Comparison of ENCODE assay signal across 16 mouse cellular contexts in the genomic region with DNA sequence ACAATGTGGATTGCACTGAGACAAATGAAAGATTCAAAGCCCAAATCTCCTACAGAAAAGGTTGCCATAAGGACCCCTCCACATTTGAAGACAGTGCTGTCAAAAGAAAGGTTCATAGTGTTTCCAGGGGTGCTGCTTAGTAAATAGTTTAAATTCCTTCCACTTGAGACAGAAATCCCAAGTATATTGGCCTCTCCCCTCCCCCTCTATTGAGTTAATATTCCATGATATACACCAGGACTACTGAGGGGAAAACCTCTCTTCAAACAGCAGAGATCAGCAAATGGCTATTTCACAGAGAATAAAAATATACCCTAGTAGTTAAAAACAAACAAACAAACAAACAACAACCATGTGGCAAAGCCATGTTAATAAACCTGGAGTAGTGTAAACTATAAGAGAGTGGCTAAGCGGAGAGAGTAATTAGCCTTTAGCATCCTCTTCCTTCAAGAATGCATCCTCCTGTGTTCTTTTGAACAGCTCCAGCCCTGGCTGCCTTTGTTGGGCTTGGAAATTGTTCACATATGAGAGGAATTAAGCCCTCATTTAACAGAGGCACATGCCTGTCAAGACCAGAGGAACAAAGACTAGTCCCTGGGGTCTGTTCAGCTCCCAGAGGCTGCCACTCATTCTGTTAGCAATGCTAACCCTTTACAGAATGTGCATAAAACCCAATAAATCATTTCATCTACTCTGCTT.
DNase-seq lines count a peak whose midpoint lies in the region; ATAC-seq and TF ChIP-seq lines count a peak whose summit lies in the region.
"Had no signal": no experiment of that assay in that cellular context is flagged by ENCODE, and none has a peak within 500 bp of the region (broad histone marks: within the 10 kb centered on the region; RNA-seq: fewer than 3 reads in every experiment).

No protein-coding gene starts in this region.

- no peak overlapping the region for H3K9ac ChIP-seq in hindbrain, postnatal 0 days (replicated peaks; ENCODE audit: low read length)
- H3K9ac ChIP-seq in midbrain, embryonic 16.5 days (ENCODE audit: low read depth, low read length), result no peak overlapping the region

- H3K4me2 ChIP-seq in hindbrain, postnatal 0 days (ENCODE audit: low read depth, low read length), result no peak overlapping the region
- no peak overlapping the region for H3K4me2 ChIP-seq in midbrain, embryonic 16.5 days (ENCODE audit: low read length)

- TF ChIP-seq CTCF in hindbrain, postnatal 0 days (IDR thresholded peaks at IDR 0.05; ENCODE audit: low read depth), result no peak

- H3K27ac ChIP-seq in embryonic facial prominence, embryonic 10.5 days (replicated peaks), result peak overlapping the region; percentile 85
- H3K27ac ChIP-seq in hindbrain, postnatal 0 days, result peak overlapping the region; percentile 71; the same call in 1 of the 2 replicates
- no peak overlapping the region for H3K27ac ChIP-seq in midbrain, embryonic 16.5 days (ENCODE audit: low read length)

- peaks cover 32% of the 10 kb centered on the region for H3K4me1 ChIP-seq in embryonic facial prominence, embryonic 10.5 days
- 0 out of 2 replicates have a peak, but pooled peaks cover 5% of the 10 kb centered on the region for H3K4me1 ChIP-seq in hindbrain, postnatal 0 days (ENCODE audit: insufficient read depth, low read length)
- H3K4me1 ChIP-seq in midbrain, embryonic 16.5 days (ENCODE audit: control insufficient read depth, insufficient read depth, low read length), result peaks cover 14% of the 10 kb centered on the region

- intact Hi-C loops in heart, postnatal 25 days (cut with DNase I), result no loop called here

- 14% methylated on average over 1 of the region's 1 CpGs for WGBS in embryonic facial prominence, embryonic 10.5 days
- WGBS in hindbrain, postnatal 0 days, result 29% methylated on average over 1 of the region's 1 CpGs
- WGBS in midbrain, embryonic 16.5 days, result 23% methylated on average over 1 of the region's 1 CpGs

- no peak overlapping the region for H3K4me3 ChIP-seq in embryonic facial prominence, embryonic 10.5 days
- no peak overlapping the region for H3K4me3 ChIP-seq in hindbrain, postnatal 0 days (ENCODE audit: low read length)
- H3K4me3 ChIP-seq in midbrain, embryonic 16.5 days (ENCODE audit: low read depth, low read length), result no peak overlapping the region

- H3K9me3 ChIP-seq in embryonic facial prominence, embryonic 10.5 days, result no peaks in the 10 kb centered on the region
- H3K9me3 ChIP-seq in hindbrain, postnatal 0 days (ENCODE audit: low read length), result no peaks in the 10 kb centered on the region
- H3K9me3 ChIP-seq in midbrain, embryonic 16.5 days (replicated peaks; ENCODE audit: control insufficient read depth, low read length, poor library complexity, severe bottlenecking), result no peaks in the 10 kb centered on the region
- H3K9me3 ChIP-seq: G1E had no signal

- ATAC-seq in hindbrain, postnatal 0 days, result no peak
- ATAC-seq in midbrain, embryonic 16.5 days, result peak; percentile 73; the same call in 1 of the 2 replicates
- ATAC-seq in granulocyte monocyte progenitor cell, adult 5-6 weeks (replicated peaks; ENCODE audit: poor library complexity, severe bottlenecking), result no peak

- DNase-seq in heart, adult 11 months, result peak; percentile 46
- DNase-seq in heart, postnatal 25 days (ENCODE audit: low spot score), result no peak
- DNase-seq in embryonic facial prominence, embryonic 10.5 days (ENCODE audit: low spot score), result peak; percentile 65
- DNase-seq in hindbrain, postnatal 0 days (ENCODE audit: low spot score), result peak; percentile 21
- DNase-seq in cerebellum, postnatal 36 days, result no peak
- no peak for DNase-seq in T-cell, adult 2 months (ENCODE audit: low spot score)
- DNase-seq: adrenal gland, postnatal 14 days; cerebellum, adult 11 months; gastrocnemius, postnatal 14 days; kidney, postnatal 4 days; liver; lung, postnatal 14 days; thymus, adult 2 months had no signal

- H3K36me3 ChIP-seq in embryonic facial prominence, embryonic 10.5 days (replicated peaks), result no peaks in the 10 kb centered on the region
- no peaks in the 10 kb centered on the region for H3K36me3 ChIP-seq in hindbrain, postnatal 0 days (ENCODE audit: insufficient read depth, low read length)
- H3K36me3 ChIP-seq in midbrain, embryonic 16.5 days (ENCODE audit: control insufficient read depth, insufficient read depth, low read length), result no peaks in the 10 kb centered on the region
- H3K36me3 ChIP-seq: G1E had no signal

- peaks cover 8% of the 10 kb centered on the region; the same call in 1 of the 2 replicates for H3K27me3 ChIP-seq in embryonic facial prominence, embryonic 10.5 days (replicated peaks; ENCODE audit: low read depth, poor library complexity, severe bottlenecking)
- no peaks in the 10 kb centered on the region for H3K27me3 ChIP-seq in hindbrain, postnatal 0 days (ENCODE audit: insufficient read depth, low read length)
- H3K27me3 ChIP-seq in midbrain, embryonic 16.5 days (ENCODE audit: control insufficient read depth, insufficient read depth, low read depth, low read length), result no peaks in the 10 kb centered on the region

Comparison
In these comparisons a context has a peak if more than half of its experiments do, and no peak if none do; other contexts are left out.
1. DNase-seq: peak in heart, adult 11 months (single experiment), embryonic facial prominence, embryonic 10.5 days (single experiment) and hindbrain, postnatal 0 days (single experiment); none in heart, postnatal 25 days (single experiment), cerebellum, postnatal 36 days (0 of 2) and T-cell, adult 2 months (single experiment).